Mouse (Mus musculus): ENCODE measurements around the gene Enox1.

The Enox1 gene

DNA sequence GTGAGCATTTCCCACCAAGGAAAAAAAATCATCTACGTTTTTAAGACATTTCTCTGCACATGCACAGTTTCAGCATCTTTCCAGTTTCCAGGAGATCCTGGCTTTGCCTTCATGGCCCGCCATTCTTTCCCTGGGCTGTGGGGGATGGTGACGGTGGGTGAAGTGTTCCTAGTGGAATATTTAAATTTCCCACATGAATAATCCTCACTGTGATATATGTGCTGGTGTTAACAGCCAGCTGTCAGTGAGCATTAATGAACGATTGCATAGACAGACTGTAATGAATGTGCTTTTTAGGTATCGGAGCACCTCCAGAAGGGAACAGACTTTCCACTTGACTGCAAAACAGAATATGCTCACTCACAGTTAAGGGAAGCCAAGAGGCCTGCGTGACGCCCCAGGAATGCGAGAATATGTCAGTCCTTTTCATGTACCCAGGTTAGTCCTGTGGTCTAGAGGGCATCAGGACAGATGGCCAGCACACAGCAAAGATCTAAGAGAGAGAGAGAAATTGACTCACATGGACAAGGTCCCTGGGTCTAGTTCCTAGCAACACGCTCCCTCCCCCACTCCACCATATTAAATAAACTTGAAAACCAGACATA, 558.5 kb downstream of the Enox1 start:
- no peak for DNase-seq

DNA sequence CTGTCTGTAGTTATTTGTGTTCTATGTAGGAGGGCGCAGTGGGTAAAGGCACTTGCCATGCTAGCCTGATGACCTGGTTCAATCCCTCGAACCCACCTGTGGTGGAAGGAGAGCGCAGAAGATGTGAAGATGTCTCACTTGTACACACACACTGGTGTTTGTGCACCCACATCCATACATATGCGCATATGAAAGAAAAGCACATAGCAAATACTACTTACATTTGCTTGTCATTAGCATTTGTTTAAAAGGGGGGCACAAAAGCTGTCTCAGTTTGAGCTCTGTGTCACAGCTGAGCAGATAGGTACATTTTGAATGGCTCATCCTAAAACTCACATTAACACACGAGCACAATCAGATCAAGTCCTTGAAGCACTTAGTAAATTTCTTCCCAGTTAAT, 560.4 kb downstream of the Enox1 start:
- no peak for DNase-seq

DNA sequence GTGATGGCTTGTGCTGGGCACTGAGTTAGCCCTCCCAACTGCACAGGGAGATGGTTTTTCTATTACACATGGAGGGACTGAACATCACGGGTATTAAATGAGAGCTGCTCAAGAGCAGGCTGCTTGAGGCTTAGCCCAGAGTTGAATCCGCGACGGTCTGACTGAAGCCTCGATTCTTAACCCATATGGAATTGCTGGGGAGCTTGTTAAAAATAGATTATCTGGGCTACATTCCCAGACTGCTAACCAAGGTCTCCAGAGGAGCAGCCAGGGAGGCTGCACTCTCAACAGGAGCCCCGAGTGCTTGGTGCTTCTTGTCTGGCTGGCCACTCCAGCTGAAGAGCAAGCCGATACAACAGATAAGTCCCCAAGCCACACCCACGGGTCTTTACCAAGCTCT, 562.3 kb downstream of the Enox1 start:
- no peak for DNase-seq

DNA sequence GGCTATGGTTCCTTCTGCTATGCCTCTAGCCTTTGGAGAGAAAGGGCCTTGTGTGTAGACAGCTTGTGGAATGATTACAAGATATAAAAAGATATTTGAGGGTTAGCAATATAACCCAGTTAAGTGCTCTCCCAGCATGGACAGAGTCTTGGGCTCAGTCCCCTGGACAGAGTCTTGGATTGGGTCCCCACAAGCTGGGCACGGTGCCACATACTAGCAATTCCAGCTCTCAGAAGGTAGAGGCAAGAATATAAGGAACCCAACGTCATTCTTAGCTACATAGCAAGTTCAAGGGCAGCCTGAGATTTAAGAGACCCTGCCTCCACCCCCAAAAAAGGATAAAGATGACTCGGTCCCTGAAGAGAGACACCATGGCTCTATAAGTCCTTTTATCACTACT, 581.5 kb downstream of the Enox1 start:
- DNase-seq: no peak

DNA sequence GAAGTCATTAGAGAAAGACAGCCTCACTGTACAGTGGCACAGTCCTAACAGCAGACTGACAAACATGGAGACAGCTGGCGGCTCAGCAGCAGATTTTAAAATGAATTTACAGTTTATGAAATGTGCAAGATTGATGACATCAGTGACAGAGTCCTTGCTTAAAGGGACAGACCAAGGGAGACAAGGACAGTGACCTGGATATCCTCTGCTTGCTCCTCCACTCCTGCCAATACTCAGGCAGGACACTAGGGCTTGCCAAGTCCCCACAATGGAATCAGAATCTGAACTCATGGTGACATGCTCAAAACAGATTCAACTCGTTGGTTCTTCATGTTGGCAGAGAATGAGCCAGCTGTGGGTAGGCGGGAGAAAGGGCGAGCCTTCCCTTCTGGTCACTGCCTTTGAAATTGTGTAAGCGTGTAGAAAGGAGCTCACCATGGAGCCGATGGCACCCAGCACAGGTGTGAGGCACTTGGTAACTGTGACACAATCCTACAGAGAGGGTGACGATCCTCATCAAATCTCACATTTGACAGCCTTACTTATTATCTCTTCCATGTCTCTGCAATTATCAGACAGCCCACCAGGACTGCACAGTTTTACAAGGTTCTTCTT, 582.3 kb downstream of the Enox1 start:
- DNase-seq: no peak

DNA sequence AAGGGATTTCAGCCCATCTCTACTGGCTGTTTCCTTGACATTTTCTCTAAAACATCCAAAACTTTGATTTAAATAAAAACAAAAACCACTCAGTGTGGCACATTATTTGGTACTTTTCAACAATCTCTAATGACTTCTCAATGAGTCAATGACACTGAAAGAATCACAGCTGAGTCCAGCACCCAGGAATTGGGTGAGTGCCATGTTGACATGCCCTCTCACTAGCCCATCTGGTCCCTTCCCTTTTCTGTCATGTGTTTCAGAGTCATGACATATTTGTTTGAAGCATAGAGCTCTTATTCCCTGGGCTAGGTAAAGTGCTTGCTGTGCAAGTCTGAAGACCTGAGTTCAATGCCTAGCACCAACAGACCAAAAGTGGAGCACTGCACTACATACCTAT, 582.8 kb downstream of the Enox1 start:
- DNase-seq: no peak

DNA sequence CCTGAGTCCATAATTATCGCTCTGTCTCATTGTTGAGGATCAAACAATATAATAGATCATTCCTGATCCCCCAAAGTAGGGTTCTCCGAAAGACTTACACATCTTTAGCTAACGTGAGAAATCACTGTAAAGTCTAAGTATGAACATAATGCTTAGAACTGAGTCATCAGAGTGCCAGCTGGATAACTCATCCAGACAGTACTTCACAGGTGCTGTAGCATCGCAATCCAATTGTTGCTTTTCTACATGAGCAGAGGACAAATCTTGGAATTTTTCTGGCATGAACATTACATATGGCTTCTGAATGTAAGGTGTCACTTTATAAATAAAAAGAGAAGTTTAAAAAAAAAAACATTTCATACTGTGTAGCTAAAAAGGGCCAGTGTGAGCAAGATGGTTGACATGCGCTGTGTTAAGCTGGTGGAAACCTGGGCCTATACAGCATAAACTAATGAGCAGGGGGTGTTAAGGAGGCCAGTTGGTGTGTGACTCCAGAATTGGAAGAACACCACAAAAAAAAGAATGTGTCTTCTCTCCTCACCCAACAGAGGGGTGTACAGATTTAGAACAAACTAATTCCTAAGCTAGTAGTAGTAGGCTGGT, 588.2 kb downstream of the Enox1 start:
- no peak for DNase-seq

DNA sequence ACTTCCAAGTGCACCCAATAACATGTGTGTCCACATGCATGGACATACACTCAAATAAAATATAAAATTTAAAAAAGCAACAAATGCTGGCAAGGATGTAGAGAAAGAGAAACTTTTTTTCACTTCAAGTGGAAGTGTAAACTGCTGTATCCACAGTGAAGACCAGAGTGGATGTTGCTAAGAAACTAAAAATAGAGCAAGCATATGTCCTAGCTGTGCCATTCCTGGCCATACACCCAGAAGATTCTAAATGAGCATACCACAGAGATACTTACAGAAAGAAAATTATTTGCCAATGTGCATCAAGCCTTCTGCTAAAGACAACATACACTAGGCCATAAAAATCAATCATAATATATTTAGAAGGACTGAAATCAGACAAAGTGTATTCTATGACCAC, 592.4 kb downstream of the Enox1 start:
- no peak for DNase-seq

All from kidney, adult 11 months (tissue).